Mouse (Mus musculus) cerebellum, postnatal 14 days (tissue): ENCODE measurements around the gene Olfr323.

Source experiments
- DNase-seq, 2 experiments: peaks; one replicate each; pipeline ENCODE4 v3.0.0; 2021; ENCODE audit warnings: mixed read lengths in 2 of 2

The Olfr323 gene

DNA sequence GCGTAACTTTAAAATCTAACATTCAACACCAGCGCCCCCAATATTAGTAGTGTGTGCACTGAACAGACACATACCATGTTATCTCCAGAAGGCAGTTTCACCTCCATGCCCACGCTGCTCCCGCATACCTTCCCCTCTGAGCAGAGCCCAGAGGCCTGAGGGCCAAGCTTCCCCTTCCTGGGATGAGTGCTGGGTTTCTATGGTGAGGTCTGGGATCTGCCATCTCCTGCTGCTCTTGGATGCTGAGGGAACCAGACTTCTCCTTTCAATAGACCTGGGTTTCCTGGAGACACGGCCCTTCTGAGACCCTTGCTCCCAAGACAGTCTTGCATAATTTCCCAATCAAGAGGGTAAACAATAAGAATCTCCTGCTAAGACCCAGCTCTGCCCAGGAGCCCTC lies at the start of gene Olfr323:
Gene Olfr323 (minus strand): TSS at position 101 of the 400 bp plus-strand sequence.
- no peak for DNase-seq

DNA sequence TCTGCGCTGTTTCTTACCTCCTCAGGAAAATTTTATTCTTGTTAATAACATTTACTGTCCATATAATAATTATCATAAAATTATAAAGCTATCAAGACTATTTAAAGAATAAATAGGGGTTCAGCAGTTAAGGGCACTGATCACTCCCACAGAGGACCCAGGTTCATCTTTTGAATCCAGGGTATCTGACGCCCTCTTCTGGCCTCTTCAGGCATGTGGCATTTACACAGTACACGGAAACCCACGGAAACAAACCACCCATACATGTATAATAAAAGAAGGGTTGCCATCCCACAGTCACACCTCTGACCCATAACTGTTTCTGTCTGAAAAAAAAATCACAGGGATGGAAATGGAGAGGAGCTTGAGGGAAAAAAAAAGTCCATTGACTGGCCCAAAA lies 41.5 kb upstream of the Olfr323 start:
- DNase-seq, result no peak

DNA sequence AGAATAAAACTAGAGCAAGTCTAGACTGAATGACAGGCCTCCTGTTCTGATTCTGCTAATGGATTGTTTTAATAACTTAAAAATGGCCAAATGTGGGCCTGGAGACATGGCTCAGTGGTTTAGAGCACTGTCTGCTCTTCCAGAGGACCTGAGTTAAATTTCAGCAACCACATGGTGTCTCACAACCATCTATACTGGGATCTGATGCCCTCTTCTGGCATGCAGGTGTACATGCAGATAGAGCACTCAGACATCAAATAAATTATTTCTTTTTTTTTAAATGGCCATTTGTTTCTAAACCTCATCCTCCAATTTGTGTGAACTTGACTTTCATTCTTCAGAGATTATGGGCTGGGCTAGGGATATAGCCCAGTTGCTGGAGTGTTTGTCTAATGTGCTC lies 39.0 kb upstream of the Olfr323 start:
- DNase-seq, result no peak

DNA sequence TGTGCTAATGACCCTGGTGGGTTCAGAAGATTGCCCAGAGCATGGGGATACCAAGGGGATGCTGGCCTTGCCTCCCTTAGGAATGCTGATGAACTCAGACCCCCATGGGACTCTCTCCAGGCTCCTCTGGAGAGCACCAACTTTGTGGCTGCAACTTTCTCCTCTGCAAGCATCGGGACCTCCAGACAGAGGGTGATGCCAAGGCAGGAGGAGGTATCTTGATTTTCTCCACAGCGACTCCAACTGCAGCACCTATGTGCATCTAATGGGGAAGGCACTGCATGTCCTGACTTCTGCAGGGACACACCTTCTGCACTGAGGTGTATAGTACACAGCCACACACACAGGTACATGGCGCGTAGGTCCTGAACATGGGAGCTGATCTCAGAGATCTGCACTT lies 28.3 kb upstream of the Olfr323 start, which contains the start of gene Olfr322:
Gene Olfr322 (plus strand): TSS at position 187 of the 400 bp plus-strand sequence.
- no peak for DNase-seq

DNA sequence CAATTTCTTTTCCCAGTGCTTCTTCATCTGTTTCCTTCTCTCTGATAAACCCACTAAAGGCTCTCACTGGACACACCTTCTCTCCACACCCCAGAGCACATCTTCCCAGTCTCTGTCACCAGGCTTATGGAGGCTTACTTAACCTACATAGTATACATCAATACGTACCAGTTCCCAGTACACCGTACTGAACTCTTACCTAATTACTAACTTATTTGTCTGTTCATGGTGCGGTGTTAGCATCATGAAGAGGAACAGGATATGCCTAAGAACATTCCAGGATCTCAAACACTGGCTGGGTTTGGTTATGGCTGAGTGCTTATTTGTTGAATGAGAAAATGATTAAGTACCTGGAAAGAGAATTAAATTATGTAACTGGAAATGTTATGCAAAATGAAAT lies 24.9 kb upstream of the Olfr323 start:
- DNase-seq, result no peak

DNA sequence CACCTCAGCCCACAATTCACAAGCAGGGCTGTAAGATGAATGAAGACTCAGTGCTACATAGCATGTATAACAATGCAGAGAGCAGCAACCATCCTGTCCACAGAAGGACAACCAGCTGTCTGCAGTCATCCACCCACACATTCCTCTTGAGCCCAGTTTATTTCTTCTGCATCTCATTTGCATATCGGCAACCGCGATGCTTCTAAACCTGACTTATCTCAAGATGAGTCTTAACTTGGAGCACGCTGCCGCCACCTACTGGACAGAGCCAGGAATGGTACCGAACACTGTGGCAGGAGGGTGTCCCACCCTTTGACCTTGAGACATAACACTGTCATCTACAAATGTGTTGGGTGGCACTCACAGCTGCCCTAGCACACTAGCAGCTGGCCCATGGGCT lies 13.0 kb upstream of the Olfr323 start:
- DNase-seq, result peak; percentile 10 to 42

DNA sequence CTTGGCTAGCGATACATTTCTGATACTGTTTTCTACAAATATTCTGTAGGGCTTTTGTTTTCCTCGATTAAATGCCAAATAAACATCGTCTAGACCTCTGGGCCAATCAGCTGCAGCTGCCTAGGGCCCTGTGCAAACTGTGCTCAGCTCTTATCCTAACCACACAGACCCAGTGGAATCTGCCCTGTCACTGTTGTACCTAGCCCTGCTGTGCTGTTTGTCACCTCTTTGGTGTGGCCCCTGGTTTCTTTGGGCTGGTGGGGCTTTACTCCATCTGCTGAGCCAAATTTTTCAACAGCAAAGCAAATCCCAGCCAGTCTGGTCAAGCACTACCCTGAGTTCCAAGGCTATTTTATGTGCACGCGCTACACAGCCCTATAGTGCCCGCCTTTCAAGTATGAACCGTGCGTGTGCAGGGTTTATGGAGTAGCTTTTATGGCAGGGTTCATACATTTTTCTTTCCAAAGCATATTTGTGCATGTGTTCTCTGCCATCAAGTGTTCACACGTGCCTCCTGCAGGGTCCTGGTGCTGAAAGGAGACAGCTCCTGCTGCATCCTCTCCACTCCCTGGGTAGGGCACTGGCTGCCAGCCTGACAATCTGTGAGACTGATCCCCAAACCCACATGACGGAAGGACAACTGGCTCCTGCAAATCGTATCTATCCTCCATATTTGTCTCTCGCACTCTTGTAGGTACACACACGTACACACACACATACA lies 11.5 kb upstream of the Olfr323 start:
- no peak for DNase-seq

DNA sequence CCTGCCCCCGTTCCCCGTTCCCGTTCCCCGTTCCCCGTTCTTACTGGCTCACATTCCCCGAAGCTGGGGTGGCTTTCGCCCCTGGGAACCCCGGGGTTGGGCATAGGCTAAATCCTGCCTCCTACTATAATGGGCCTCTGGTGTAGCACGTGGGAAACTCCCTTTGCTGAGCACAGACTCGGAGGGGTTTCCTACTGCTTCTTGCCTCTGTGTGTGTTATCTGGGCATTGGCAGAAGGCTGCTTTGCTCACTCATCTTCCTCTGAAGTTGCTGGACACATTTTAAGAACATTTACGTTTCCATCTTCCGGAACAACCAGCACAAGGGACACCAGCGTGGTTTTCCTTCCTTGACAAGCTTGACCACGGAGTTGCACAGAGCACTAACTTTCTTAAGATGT lies 10.8 kb upstream of the Olfr323 start:
- DNase-seq, result no peak

DNA sequence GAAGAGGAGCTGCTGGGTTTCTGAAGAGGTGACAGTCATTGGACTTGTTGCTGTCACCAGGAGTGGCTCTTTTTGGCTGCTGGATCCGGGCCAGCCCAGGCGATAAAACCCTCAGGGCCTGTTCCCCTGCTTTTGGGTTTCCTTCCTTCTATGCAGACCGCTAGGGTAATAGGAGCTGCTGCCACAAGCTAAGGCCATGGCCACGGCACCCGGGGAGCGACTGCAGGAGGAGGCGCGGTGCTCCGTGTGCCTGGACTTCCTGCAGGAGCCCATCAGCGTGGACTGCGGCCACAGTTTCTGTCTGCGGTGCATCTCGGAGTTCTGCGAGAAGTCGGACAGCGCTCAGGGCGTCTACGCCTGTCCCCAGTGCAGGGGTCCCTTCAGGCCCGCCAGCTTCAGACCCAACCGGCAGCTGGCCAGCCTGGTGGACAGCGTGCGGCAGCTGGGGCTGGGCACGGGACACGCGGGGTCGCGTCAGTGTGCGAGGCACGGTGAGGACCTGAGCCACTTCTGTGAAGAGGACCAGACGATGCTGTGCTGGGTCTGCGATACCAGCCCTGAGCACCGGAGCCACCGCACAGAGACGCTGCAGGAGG lies 10.1 kb upstream of the Olfr323 start, which contains the start of gene Trim58:
Gene Trim58 (plus strand): TSS at position 194 of the 596 bp plus-strand sequence.
- DNase-seq, result peak; percentile 18 to 38

DNA sequence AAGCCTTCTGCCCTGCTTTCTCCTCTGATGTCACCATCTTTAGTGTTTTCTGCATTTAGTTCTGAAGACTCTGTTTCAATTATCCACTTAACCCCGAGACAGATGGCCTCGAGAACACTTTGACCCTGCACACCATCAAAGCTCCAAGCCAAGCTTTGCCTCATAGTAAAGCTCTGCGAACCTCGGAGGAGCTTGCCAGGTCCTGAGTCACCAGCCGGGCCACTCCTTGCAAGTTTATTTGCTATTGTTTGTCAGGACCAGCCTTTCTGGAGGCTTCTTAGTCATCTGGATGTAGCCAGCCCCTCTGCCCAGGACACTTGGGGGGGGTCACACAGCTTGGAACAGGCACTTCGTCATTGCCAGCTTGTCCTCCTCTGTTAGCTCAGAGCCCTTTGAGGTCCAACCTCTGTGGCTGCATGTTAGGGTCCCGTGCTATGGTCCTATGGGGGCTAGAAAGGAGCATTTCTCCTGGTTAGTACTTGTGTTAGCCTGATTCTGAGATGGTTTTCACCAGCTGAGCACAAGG lies 7.9 kb upstream of the Olfr323 start:
- DNase-seq, result no peak

DNA sequence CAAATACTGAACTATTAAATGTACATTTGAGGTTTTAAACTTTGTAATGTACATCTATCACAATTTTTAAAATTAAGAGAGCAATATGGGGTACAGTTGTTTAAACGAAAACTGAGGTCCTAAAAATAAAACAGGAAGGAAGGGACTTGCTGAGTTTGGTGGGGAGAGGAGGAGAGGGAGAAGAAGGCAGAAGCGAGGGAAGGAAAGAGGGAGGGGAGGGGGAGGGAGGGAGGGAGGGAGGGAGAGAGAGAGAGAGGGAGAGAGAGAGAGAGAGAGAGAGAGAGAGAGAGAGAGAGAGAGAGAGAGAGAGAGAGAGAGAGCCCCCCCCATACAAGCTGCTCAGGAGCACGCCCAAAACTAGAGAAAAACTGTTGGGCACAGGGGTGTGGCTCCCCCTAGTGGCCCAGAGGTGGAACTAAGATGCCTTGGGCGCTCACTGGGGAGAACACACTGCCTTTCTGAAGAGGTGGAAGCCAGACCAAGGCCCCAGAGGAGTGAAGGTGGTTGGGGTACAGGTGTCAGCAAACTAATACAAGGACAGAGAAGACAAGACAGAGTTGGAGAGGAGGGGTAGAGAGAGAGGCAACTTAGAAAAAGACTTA lies 6.2 kb upstream of the Olfr323 start:
- DNase-seq, result peak; percentile 49 to 54

DNA sequence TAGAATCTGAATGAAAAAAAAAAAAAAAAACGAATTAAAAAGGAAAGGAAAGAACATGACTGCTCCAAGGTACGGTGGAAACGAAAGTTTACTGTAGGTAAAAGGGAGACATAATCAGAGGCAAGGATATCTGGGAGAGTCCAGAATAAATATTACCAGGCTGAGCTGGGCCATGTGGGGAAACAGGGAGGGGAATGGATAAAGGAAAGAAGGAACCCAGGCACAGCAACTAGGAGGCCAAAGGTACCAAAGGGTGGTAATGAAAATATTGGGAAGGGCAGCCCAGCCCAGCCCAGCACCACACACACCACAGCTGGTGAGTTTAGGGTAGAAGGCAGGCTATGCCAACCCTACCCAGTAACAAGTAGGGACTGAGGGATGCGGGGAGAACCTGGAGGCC lies 4.6 kb upstream of the Olfr323 start:
- DNase-seq, result no peak

DNA sequence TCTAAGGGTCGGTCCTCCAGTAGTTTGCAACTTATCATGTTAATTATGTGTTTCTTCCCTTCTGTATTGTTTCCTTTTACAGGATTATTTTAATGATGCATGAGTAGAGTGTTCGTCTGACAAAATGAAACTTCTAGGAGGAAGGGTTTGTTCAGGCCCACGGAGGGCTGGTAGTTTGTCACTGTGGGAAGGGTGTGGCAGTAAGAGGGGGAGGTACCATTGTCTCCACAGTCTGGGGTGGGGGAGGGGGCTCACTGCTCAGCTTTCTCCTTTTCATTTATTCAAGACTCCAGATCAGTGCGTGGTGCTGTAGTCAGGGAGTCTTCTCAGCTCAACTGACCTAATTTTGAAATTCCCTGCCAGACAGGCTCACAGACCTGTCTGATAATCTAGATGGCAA lies 4.2 kb downstream of the Olfr323 start:
- DNase-seq, result no peak

DNA sequence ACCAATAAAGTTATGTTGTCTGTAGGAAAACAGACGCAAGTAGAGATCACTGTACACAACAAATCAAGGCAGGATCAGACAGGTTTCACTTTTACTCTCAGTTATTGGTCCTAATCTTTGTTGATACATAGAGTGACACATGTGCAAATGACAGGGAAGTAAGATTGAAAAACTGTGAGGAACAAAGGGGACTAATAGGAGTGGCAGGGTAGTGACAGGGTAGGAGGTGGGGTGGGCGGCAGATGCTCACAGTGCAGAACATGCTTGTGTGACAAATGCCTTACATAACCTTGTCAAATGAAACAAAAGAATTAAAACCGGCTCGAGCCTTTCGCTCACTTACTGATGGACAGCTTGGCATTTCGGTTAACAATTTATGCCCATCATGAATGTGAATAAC lies 11.5 kb downstream of the Olfr323 start:
- DNase-seq, result no peak

DNA sequence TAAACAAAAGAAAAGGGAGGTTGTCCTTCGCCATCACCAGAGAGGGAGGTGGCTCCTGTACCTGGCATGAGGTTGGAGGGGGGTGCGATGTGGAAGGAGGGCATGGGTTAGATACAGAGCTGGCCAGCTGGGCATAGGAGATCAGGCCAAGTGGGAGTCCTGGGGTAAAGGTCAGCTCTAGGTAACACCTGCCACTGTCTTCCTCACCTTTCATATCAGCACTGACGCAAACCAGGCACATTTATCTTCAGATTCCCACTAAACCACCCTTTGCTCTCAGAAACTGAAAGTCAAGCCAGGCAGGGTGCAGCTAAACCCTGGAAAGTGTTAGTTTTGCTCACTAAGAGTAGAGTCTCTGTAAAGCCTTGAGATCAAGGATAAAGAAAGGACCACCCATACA lies 11.9 kb downstream of the Olfr323 start:
- DNase-seq, result no peak

DNA sequence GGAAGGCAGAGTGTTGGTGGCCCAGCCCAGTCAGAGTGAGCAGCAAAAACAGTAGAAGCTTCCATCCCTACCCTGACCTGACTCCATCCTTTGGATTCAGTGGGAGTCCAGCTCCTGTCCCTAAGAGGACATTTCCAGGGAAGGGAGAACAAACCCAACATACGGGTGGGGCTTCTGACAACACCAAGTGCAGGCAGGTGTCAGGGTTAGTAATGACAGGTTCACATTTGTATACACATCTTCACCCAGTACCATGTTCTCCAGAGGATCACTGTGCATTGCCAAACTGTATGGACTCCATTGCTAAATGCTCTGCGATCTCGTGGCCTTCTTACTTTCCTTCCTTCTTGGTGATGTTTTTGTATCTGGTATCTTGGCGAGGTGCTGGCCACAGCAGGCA lies 14.3 kb downstream of the Olfr323 start, which contains the start of gene 2210407C18Rik:
Gene 2210407C18Rik (minus strand): TSS at position 101 of the 400 bp plus-strand sequence.
- DNase-seq, result no peak

DNA sequence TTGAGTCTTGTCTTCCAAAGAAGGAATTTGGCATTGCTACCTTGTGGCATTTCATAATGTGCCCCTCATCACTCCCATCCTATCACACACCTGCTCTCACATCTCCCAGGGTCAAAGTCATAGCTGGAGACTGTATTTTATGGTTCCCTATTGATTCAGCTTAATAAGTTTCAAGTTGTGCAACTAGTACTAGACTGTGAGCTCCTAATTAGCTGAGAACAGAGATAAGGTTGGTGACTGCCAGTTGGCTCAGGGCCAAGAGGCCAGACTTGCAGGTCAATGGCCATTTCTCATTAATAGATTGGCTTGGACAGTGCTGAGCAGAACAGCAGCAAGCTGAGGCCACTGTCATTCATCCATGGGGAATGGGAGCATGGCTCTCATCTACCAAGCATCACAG lies 15.8 kb downstream of the Olfr323 start:
- peak; percentile 27 to 44 for DNase-seq

DNA sequence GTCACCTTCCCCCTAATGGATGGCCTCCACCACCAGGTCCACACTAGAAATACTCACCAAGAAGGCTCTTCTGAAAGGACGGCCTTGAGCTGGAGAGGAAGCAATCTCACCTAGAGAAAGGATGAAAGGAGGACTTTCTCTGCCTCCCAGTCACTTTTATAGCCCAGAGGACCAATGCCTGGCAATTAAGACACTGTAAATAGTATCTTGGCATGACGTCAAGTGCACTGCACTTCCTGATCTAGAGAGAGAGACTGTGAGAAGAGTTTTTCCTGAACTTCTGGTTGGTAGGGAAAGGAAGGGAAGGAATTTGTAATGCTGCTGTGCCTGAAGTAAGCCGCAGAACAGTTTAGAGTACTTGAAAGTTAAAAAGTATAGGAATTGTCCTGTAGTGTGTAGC lies 16.9 kb downstream of the Olfr323 start:
- DNase-seq, result no peak

DNA sequence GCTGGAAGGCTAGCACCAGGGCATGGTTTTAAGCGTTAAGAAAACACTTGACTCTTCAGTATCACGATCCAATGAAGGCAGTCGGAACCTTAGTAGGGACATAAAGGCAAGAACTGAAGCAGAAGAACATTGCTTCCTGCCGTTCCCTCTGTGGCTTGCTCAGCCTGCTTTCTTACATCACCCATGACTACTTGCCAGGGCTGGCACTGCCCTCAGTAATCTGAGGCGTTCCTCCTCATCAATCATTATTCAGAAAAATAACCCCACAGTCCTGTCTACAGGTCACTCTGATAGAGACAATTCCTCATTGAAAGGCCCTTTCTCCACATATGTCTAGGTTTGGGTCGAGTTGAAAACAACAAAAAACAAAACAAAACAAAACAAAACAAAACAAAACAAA lies 23.3 kb downstream of the Olfr323 start:
- DNase-seq, result no peak

DNA sequence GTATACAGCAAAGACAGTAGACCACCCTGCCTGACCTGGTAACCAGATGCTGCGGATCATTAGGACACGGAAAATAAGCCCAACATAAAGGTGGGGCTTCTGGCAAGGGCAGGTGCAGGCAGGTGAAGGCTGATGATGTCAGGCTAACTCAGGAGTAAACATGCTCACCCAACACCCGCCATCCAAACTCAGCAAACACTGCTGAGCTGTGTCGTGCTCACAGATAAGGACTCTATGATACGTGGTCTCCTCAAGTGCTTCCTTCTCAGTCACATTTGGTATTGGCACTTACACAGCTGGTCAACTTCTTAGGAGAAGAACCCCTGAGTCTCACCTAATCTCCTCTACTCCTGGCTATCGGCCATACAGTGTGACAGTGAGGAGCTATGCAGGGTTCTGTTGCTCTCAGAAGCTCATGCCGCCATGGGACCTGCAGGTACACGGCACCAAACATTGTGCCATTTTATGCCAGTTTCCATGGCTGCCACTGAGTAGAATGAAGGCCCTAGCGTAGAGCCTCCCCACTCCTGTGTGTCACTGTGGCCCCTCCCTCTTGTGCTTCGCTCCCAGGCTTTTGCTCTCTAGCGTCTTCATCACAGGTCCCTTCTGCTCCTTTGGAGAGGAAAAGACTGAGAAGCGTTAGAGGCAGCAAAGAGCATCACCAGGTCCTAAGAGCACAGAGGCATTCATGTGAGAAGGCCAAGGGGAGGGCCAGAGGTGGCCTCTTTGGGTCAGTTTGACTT lies 24.0 kb downstream of the Olfr323 start:
- DNase-seq, result no peak

DNA sequence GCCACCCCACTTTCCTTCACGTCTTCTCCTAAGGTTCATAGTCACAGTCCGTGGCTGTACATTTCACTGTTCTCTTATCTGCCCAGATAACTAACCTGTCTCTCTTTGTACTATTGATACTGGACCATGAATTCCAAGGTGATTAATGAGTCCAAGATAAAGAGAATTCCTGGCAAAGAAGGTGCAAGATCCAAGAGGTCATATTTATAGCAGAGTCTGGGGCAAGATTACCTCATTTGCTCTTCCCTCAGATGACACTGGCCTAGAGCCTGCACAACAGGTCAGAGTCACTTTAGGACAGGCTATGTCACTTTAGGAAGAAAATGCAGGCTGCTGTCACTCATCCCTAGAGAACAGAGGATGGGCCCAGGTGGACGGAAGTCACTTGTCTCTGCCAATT lies 25.1 kb downstream of the Olfr323 start:
- no peak for DNase-seq

DNA sequence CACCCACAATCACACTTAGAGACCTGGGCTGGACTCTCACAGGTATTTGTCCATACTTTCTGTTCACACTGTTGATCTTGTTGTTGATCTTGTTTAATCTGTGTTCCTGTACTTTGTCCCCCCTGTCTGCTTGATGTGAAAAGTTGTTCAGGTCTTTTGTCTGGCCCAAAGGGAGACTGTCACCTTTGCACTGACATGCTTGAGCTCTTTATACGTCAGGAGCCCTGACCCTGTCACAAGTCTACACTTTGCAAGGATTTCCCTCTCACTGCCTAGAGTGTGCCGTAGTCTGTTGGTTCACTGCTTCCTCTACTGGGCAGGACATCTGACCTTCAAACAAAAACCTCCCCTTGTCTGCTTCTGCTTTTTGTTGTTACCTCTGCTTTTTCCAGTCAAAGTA lies 25.6 kb downstream of the Olfr323 start:
- DNase-seq, result no peak
